Mouse (Mus musculus): ENCODE data around the gene Sfmbt2. TPM values are rescaled to one million over a fixed set of nuclear protein-coding genes. Genes with fewer than 3 reads are reported as not detected.

The Sfmbt2 gene
- polyA plus RNA-seq, 1 experiment from 2014 or later, result 1.4 TPM

- H3K9ac ChIP-seq, result no peak overlapping the region
- no peaks in the 10 kb centered on the region for H3K9me3 ChIP-seq
- no peak for ATAC-seq (ENCODE audit: extremely low read depth, insufficient number of reproducible peaks, low FRiP score, low TSS enrichment)
- no peak overlapping the region for H3K4me3 ChIP-seq
- H3K27ac ChIP-seq (replicated peaks), result no peak overlapping the region
- 67% methylated on average over 6 of the region's 6 CpGs for WGBS
- H3K36me3 ChIP-seq, result no peaks in the 10 kb centered on the region
- no peaks in the 10 kb centered on the region for H3K27me3 ChIP-seq (replicated peaks)
- no peaks in the 10 kb centered on the region for H3K4me1 ChIP-seq
- no peak overlapping the region for H3K4me2 ChIP-seq
Measured at GRCm38 (mm10) chr2:10420944-10421420, 50.7 kb downstream of the Sfmbt2 start.

DNA sequence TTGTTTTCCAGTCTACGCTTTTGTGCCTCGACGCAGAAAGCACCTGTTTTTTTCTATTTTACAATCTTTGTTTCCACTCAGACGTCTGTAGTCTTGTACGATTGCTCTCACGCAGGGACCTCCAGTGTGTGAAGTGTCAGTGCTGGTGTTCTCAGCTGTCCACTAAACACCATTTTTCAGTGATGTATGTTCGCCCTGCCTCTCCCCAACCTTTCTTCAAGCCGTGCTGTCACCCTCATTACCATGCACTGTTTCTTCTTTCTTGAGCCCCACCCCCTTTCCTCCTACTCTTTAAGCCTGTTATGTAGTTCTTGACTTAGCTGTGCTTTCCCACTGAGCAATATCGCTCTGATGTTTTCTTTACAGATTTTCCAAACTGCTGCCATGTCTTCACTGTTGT is 67.0 kb downstream of the Sfmbt2 start:
- no peaks in the 10 kb centered on the region for H3K27me3 ChIP-seq (replicated peaks)
- no peak overlapping the region for H3K27ac ChIP-seq (replicated peaks)
- H3K9ac ChIP-seq, result no peak overlapping the region
- ATAC-seq (ENCODE audit: extremely low read depth, insufficient number of reproducible peaks, low FRiP score, low TSS enrichment), result no peak
- H3K9me3 ChIP-seq, result no peaks in the 10 kb centered on the region
- H3K4me2 ChIP-seq, result no peak overlapping the region
- no peaks in the 10 kb centered on the region for H3K36me3 ChIP-seq
- H3K4me1 ChIP-seq, result no peaks in the 10 kb centered on the region
- no peak overlapping the region for H3K4me3 ChIP-seq
- 61% methylated on average over 9 of the region's 9 CpGs for WGBS

- H3K27me3 ChIP-seq (replicated peaks), result no peaks in the 10 kb centered on the region
- H3K9ac ChIP-seq, result no peak overlapping the region
- H3K27ac ChIP-seq (replicated peaks), result no peak overlapping the region
- 82% methylated on average over 9 of the region's 9 CpGs for WGBS
- no peak overlapping the region for H3K4me2 ChIP-seq
- no peak for ATAC-seq (ENCODE audit: extremely low read depth, insufficient number of reproducible peaks, low FRiP score, low TSS enrichment)
- H3K9me3 ChIP-seq, result no peaks in the 10 kb centered on the region
- no peaks in the 10 kb centered on the region for H3K36me3 ChIP-seq
- no peak overlapping the region for H3K4me3 ChIP-seq
- H3K4me1 ChIP-seq, result no peaks in the 10 kb centered on the region
Measured at GRCm38 (mm10) chr2:10441811-10442210, 71.5 kb downstream of the Sfmbt2 start.

GRCm38 (mm10) chr2:10453577-10453976 is 83.3 kb downstream of the Sfmbt2 start:
- ATAC-seq (ENCODE audit: extremely low read depth, insufficient number of reproducible peaks, low FRiP score, low TSS enrichment), result no peak
- Histone ChIP-seq H3K27ac (replicated peaks) (no peak overlapping the region), H3K4me3 (no peak overlapping the region), H3K27me3 (replicated peaks) (no peaks in the 10 kb centered on the region), H3K36me3 (no peaks in the 10 kb centered on the region), H3K9ac (no peak overlapping the region), H3K4me1 (no peaks in the 10 kb centered on the region), H3K9me3 (no peaks in the 10 kb centered on the region), H3K4me2 (no peak overlapping the region)
- 66% methylated on average over 3 of the region's 3 CpGs for WGBS

DNA sequence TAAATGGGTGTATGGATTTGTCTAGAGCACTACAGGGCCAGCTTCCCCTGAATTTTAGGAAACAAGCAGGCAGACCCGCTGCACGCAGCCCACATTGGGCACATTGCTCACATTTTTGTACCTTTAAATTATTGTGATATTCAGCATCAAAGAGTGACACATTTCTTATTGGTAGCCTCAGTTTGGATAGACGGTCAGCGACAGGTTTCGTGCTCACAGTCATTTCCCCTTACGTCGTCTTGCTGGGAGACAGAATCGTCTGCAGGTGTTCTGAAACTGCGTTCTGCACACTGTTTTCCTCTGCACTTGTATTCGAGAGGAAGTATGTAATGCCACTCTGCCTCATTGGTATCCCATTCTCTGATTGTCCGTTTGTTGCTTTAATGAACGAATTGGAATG is 88.0 kb downstream of the Sfmbt2 start:
- no peak overlapping the region for H3K9ac ChIP-seq
- H3K27ac ChIP-seq (replicated peaks), result no peak overlapping the region
- 76% methylated on average over 12 of the region's 12 CpGs for WGBS
- H3K27me3 ChIP-seq (replicated peaks), result no peaks in the 10 kb centered on the region
- H3K4me3 ChIP-seq, result no peak overlapping the region
- ATAC-seq (ENCODE audit: extremely low read depth, insufficient number of reproducible peaks, low FRiP score, low TSS enrichment), result no peak
- H3K4me1 ChIP-seq, result no peaks in the 10 kb centered on the region
- no peak overlapping the region for H3K4me2 ChIP-seq
- no peaks in the 10 kb centered on the region for H3K9me3 ChIP-seq
- H3K36me3 ChIP-seq, result no peaks in the 10 kb centered on the region

- H3K9ac ChIP-seq, result no peak overlapping the region
- 71% methylated on average over 2 of the region's 2 CpGs for WGBS
- no peaks in the 10 kb centered on the region for H3K9me3 ChIP-seq
- H3K4me2 ChIP-seq, result no peak overlapping the region
- H3K27me3 ChIP-seq (replicated peaks), result no peaks in the 10 kb centered on the region
- ATAC-seq (ENCODE audit: extremely low read depth, insufficient number of reproducible peaks, low FRiP score, low TSS enrichment), result no peak
- no peaks in the 10 kb centered on the region for H3K4me1 ChIP-seq
- no peak overlapping the region for H3K27ac ChIP-seq (replicated peaks)
- no peak overlapping the region for H3K4me3 ChIP-seq
- H3K36me3 ChIP-seq, result no peaks in the 10 kb centered on the region
Measured at GRCm38 (mm10) chr2:10516516-10516915, 146.2 kb downstream of the Sfmbt2 start.

GRCm38 (mm10) chr2:10521719-10522415 is 151.6 kb downstream of the Sfmbt2 start:
- H3K4me1 ChIP-seq, result no peaks in the 10 kb centered on the region
- no peak for ATAC-seq (ENCODE audit: extremely low read depth, insufficient number of reproducible peaks, low FRiP score, low TSS enrichment)
- no peaks in the 10 kb centered on the region for H3K9me3 ChIP-seq
- H3K27me3 ChIP-seq (replicated peaks), result no peaks in the 10 kb centered on the region
- H3K4me3 ChIP-seq, result no peak overlapping the region
- WGBS, result 67% methylated on average over 5 of the region's 5 CpGs
- H3K4me2 ChIP-seq, result no peak overlapping the region
- H3K9ac ChIP-seq, result no peak overlapping the region
- no peaks in the 10 kb centered on the region for H3K36me3 ChIP-seq
- H3K27ac ChIP-seq (replicated peaks), result no peak overlapping the region

DNA sequence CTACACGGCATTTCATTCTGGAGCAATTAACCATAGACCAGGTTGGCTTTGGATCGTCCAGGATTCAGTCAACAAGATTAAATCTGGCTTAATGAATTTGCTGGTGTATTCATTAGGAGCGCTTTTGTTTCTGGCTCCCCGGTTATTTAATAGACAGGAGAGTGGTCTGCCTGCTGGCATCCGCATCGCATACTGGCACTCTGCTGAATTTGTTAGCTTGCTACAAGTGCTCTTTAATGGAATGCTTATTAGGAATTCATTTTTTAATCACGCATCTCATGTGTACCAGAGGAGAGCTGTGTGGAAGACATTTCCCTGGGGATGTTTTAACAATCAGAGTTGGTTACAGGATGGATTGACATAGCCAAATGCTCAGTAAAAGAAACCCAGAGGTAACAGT is 155.3 kb downstream of the Sfmbt2 start:
- whole genome bisulfite sequencing, result 83% methylated on average over 7 of the region's 7 CpGs
- Histone ChIP-seq H3K9ac (no peak overlapping the region), H3K36me3 (no peaks in the 10 kb centered on the region), H3K4me2 (no peak overlapping the region), H3K9me3 (no peaks in the 10 kb centered on the region), H3K27ac (replicated peaks) (no peak overlapping the region), H3K4me3 (no peak overlapping the region), H3K4me1 (no peaks in the 10 kb centered on the region), H3K27me3 (replicated peaks) (no peaks in the 10 kb centered on the region)
- no peak for ATAC-seq (ENCODE audit: extremely low read depth, insufficient number of reproducible peaks, low FRiP score, low TSS enrichment)

DNA sequence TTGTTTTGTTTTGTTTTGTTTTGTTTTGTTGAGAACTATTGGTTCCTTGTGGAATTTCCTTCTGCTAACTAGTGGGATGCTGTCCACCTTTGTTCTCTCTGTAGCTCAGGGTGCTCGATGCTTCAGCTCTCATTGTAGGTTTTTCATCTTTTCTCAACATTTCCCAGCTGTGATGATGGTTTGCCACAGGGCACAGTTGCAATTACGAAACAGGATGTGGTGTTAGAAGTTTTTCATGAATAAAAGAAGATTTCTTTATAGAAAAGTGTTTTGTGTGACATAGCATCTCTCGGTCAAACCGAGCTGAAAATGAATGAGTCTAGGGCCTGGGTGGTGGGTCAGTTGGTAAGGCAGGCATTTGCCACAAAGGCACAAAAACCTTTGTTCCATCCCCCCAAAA is 171.5 kb downstream of the Sfmbt2 start:
- Histone ChIP-seq H3K36me3 (no peaks in the 10 kb centered on the region), H3K4me2 (no peak overlapping the region), H3K4me3 (no peak overlapping the region), H3K9ac (no peak overlapping the region), H3K4me1 (no peaks in the 10 kb centered on the region), H3K27ac (replicated peaks) (no peak overlapping the region), H3K9me3 (no peaks in the 10 kb centered on the region), H3K27me3 (replicated peaks) (no peaks in the 10 kb centered on the region)
- ATAC-seq (ENCODE audit: extremely low read depth, insufficient number of reproducible peaks, low FRiP score, low TSS enrichment), result no peak
- 77% methylated on average over 4 of the region's 4 CpGs for WGBS

DNA sequence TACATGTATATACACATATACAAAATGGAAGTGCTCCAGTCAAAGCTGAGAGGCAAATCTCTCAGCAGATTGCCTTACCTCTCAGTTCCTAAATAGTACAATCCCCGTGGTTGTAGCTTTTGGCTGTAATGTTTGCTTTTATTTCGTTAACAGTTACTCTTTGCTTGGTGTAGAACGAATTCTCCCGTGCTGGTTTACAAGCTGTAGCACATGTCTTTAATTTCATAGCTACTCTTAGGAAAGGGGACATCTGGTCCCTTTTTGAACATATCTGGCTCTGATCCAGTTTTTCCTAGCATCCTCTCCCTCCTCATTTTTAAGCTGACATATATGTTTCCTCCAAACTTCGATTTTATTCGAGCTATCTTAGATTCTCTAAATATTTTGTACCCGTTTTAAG is 172.1 kb downstream of the Sfmbt2 start:
- no peaks in the 10 kb centered on the region for H3K27me3 ChIP-seq (replicated peaks)
- H3K27ac ChIP-seq (replicated peaks), result no peak overlapping the region
- no peaks in the 10 kb centered on the region for H3K4me1 ChIP-seq
- H3K9me3 ChIP-seq, result no peaks in the 10 kb centered on the region
- H3K4me3 ChIP-seq, result no peak overlapping the region
- WGBS, result 65% methylated on average over 7 of the region's 7 CpGs
- no peak overlapping the region for H3K4me2 ChIP-seq
- no peak for ATAC-seq (ENCODE audit: extremely low read depth, insufficient number of reproducible peaks, low FRiP score, low TSS enrichment)
- no peaks in the 10 kb centered on the region for H3K36me3 ChIP-seq
- no peak overlapping the region for H3K9ac ChIP-seq

GRCm38 (mm10) chr2:10558816-10559215 is 188.5 kb downstream of the Sfmbt2 start:
- WGBS, result 66% methylated on average over 1 of the region's 1 CpGs
- no peak overlapping the region for H3K9ac ChIP-seq
- H3K4me1 ChIP-seq, result no peaks in the 10 kb centered on the region
- H3K36me3 ChIP-seq, result no peaks in the 10 kb centered on the region
- no peak for ATAC-seq (ENCODE audit: extremely low read depth, insufficient number of reproducible peaks, low FRiP score, low TSS enrichment)
- no peak overlapping the region for H3K4me2 ChIP-seq
- H3K9me3 ChIP-seq, result no peaks in the 10 kb centered on the region
- H3K4me3 ChIP-seq, result no peak overlapping the region
- no peaks in the 10 kb centered on the region for H3K27me3 ChIP-seq (replicated peaks)
- no peak overlapping the region for H3K27ac ChIP-seq (replicated peaks)

GRCm38 (mm10) chr2:10565491-10565890 is 195.2 kb downstream of the Sfmbt2 start:
- WGBS, result 76% methylated on average over 3 of the region's 3 CpGs
- peaks cover 15% of the 10 kb centered on the region for H3K4me1 ChIP-seq
- ATAC-seq (ENCODE audit: extremely low read depth, insufficient number of reproducible peaks, low FRiP score, low TSS enrichment), result no peak
- no peaks in the 10 kb centered on the region for H3K36me3 ChIP-seq
- H3K9me3 ChIP-seq, result no peaks in the 10 kb centered on the region
- H3K27ac ChIP-seq (replicated peaks), result no peak overlapping the region
- no peak overlapping the region for H3K4me3 ChIP-seq
- H3K4me2 ChIP-seq, result no peak overlapping the region
- H3K27me3 ChIP-seq (replicated peaks), result peaks cover 22% of the 10 kb centered on the region
- no peak overlapping the region for H3K9ac ChIP-seq

Measured in heart, embryonic 13.5 days (tissue).